Mouse (Mus musculus) bone marrow, adult 2 months (tissue): Measurements from ENCODE around the gene Iapp. TPM values are rescaled to one million over a fixed set of nuclear protein-coding genes. Genes with fewer than 3 reads are reported as not detected.
"Not testable (repeated sequence)": the region's sequence is repeated elsewhere in the genome, so short reads cannot be mapped to it uniquely, and the experiment has no call there.

ENCODE experiments used
- H3K27ac ChIP-seq: fragments of 200-500 bp; 2 replicates; pipeline ENCODE4 v1.5.1; 2012; ENCODE audit warnings: low read depth, mild to moderate bottlenecking, control low read depth, inconsistent platforms, low read length; ENCODE audit not compliant: control insufficient read depth, poor library complexity, insufficient read depth
- H3K4me1 ChIP-seq: fragments of 200-500 bp; 2 replicates; pipeline ENCODE4 v1.6.1; 2011; ENCODE audit warnings: low read length; ENCODE audit not compliant: control insufficient read depth, insufficient read depth
- H3K4me3 ChIP-seq: fragments of 200-500 bp; replicated peaks from 2 replicates; pipeline ENCODE3; 2011; ENCODE audit warnings: mild to moderate bottlenecking, low read depth, low read length, control low read depth; ENCODE audit not compliant: control insufficient read depth
- CTCF ChIP-seq: fragments of 200-500 bp; IDR thresholded peaks from 2 replicates; pipeline ENCODE4 v1.5.1; 2011; ENCODE audit warnings: low read length, control low read depth; ENCODE audit not compliant: control insufficient read depth, insufficient read depth
- POLR2A ChIP-seq: fragments of 200-500 bp; IDR thresholded peaks from 2 replicates; pipeline ENCODE4 v1.6.1; 2011; ENCODE audit warnings: low read depth, mild to moderate bottlenecking, control low read depth, low read length, borderline replicate concordance; ENCODE audit not compliant: control insufficient read depth
- WGBS: fragments of 180-500 bp; shearing (Covaris S2); methylation state at CpG from one replicate; pipeline ENCODE4 v1.1.7; 2018; 5-methylcytosine and 5-hydroxymethylcytosine counted together
- polyA plus RNA-seq: library from polyadenylated mRNA; stranded (reverse); fragments of >200 nt; gene quantifications from 2 replicates; pipeline ENCODE4 v1.2.4, GENCODE M21; 2011; ENCODE audit warnings: low replicate concordance; ENCODE audit not compliant: missing spikeins, insufficient read depth, insufficient read length

The Iapp gene
- polyA plus RNA-seq, 1 experiment = not detected

GRCm38 (mm10) chr6:142329201-142329600 is 31.0 kb downstream of the Iapp start:
- Histone ChIP-seq H3K4me1 (no peaks in the 10 kb centered on the region), H3K27ac (no peak overlapping the region), H3K4me3 (no peak overlapping the region)
- TF ChIP-seq CTCF = no peak
- no peak for TF ChIP-seq POLR2A
- 42% methylated on average over 1 of the region's 1 CpGs for WGBS

GRCm38 (mm10) chr6:142338961-142339360 is 40.7 kb downstream of the Iapp start:
- WGBS = 53% methylated on average over 2 of the region's 2 CpGs
- H3K4me1 ChIP-seq = no peaks in the 10 kb centered on the region
- H3K4me3 ChIP-seq = no peak overlapping the region
- TF ChIP-seq CTCF (no peak), POLR2A (no peak)
- H3K27ac ChIP-seq = no peak overlapping the region

GRCm38 (mm10) chr6:142339576-142339975 is 41.4 kb downstream of the Iapp start:
- no peak overlapping the region for H3K4me3 ChIP-seq
- no peak overlapping the region for H3K27ac ChIP-seq
- TF ChIP-seq POLR2A (no peak), CTCF (no peak)
- 28% methylated on average over 2 of the region's 2 CpGs for WGBS
- H3K4me1 ChIP-seq = no peaks in the 10 kb centered on the region

GRCm38 (mm10) chr6:142343561-142343960 is 45.3 kb downstream of the Iapp start:
- Histone ChIP-seq H3K4me1 (no peaks in the 10 kb centered on the region), H3K27ac (no peak overlapping the region), H3K4me3 (no peak overlapping the region)
- no peak for TF ChIP-seq POLR2A
- peak; percentile 29 for TF ChIP-seq CTCF
- WGBS = 56% methylated on average over 2 of the region's 2 CpGs

- Histone ChIP-seq H3K4me1 (no peaks in the 10 kb centered on the region), H3K27ac (peak within 1 kb of the TSS; percentile 90), H3K4me3 (peak within 1 kb of the TSS; percentile 98)
- peak; percentile 20; the same call in 1 of the 2 replicates for TF ChIP-seq POLR2A
- TF ChIP-seq CTCF = no peak
- WGBS = under 1% methylated on average over 48 of the region's 48 CpGs
These were observed 47.3 kb downstream of the Iapp start, which contains the start of gene Pyroxd1 for GRCm38 (mm10) chr6:142345440-142346038. Pyroxd1 (plus strand) TSS chr6:142345654.

GRCm38 (mm10) chr6:142346181-142347110 is 48.2 kb downstream of the Iapp start:
- Histone ChIP-seq H3K4me3 (peak overlapping the region; percentile 98), H3K27ac (no peak overlapping the region), H3K4me1 (no peaks in the 10 kb centered on the region)
- 41% methylated on average over 12 of the region's 12 CpGs for WGBS
- no peak for TF ChIP-seq CTCF
- TF ChIP-seq POLR2A = no peak

GRCm38 (mm10) chr6:142347431-142348385 is 49.5 kb downstream of the Iapp start:
- no peak for TF ChIP-seq CTCF
- TF ChIP-seq POLR2A = no peak
- H3K4me3 ChIP-seq = no peak overlapping the region
- H3K27ac ChIP-seq = no peak overlapping the region
- WGBS = 68% methylated on average over 11 of the region's 11 CpGs
- H3K4me1 ChIP-seq = no peaks in the 10 kb centered on the region

- WGBS = 84% methylated on average over 3 of the region's 3 CpGs
These were observed 53.9 kb downstream of the Iapp start for GRCm38 (mm10) chr6:142352099-142352498.

More at GRCm38 (mm10) chr6:142352099-142352498, 53.9 kb downstream of the Iapp start:
- H3K4me3 ChIP-seq, H3K27ac ChIP-seq, H3K4me1 ChIP-seq: not testable (repeated sequence)
